Mouse (Mus musculus) heart, embryonic 16.5 days (tissue): ENCODE data around the gene Als2. TPM values are rescaled to one million over a fixed set of nuclear protein-coding genes. Genes with fewer than 3 reads are reported as not detected.
A peak's percentile ranks its signal among the peaks of the same experiment; 100 is the strongest.

Experiments
- ATAC-seq: fragments of 200-750 bp; cut with Nextera tagmentation; replicated peaks from 2 replicates; pipeline ENCODE4 v1.8.0; 2017; ENCODE audit warnings: moderate number of reproducible peaks; ENCODE audit not compliant: insufficient read depth, low FRiP score; ENCODE audit errors: extremely low read depth
- H3K27ac ChIP-seq: fragments of 300-500 bp; sonication (generic); 2 replicates; pipeline ENCODE4 v1.5.1; 2014; ENCODE audit warnings: mild to moderate bottlenecking, low read length, control low read depth, moderate library complexity
- H3K27me3 ChIP-seq: fragments of 300-500 bp; sonication (generic); 2 replicates; pipeline ENCODE4 v1.6.1; 2014; ENCODE audit warnings: low read length, mixed read lengths; ENCODE audit not compliant: control insufficient read depth, insufficient read depth
- H3K36me3 ChIP-seq: fragments of 300-500 bp; sonication (generic); 2 replicates; pipeline ENCODE4 v1.6.1; 2014; ENCODE audit not compliant: control insufficient read depth, insufficient read depth
- H3K4me1 ChIP-seq: fragments of 300-500 bp; sonication (generic); 2 replicates; pipeline ENCODE4 v1.6.1; 2014; ENCODE audit warnings: low read length, mixed read lengths; ENCODE audit not compliant: control insufficient read depth, insufficient read depth
- H3K4me2 ChIP-seq: fragments of 300-500 bp; sonication (generic); 2 replicates; pipeline ENCODE4 v1.6.1; 2014; ENCODE audit warnings: low read depth, mild to moderate bottlenecking, control low read depth, low read length
- H3K4me3 ChIP-seq: fragments of 300-500 bp; sonication (generic); 2 replicates; pipeline ENCODE4 v1.5.1; 2014; ENCODE audit warnings: mild to moderate bottlenecking, control low read depth, low read length
- H3K9ac ChIP-seq: fragments of 300-500 bp; sonication (generic); 2 replicates; pipeline ENCODE4 v1.6.1; 2014; ENCODE audit warnings: low read length, control low read depth
- H3K9me3 ChIP-seq: fragments of 300-500 bp; sonication (generic); replicated peaks from 2 replicates; pipeline ENCODE4 v1.6.1; 2016; ENCODE audit warnings: low read length; ENCODE audit not compliant: control insufficient read depth
- WGBS: fragments of 180-500 bp; shearing (Covaris S2); extraction: QIAGEN DNeasy Blood & Tissue Kit; methylation state at CpG from one replicate; pipeline ENCODE4 v1.1.7; 2014; 5-methylcytosine and 5-hydroxymethylcytosine counted together
- polyA plus RNA-seq: library from polyadenylated mRNA; unstranded; fragments of >200 nt; fragmentation: Nextera tagmentation; extraction: Ambion mirVana; gene quantifications from 2 replicates; pipeline ENCODE4 v1.2.1, GENCODE M21; 2015

Als2 gene
- 6.8 and 7.2 TPM in 2 replicates for polyA plus RNA-seq

GRCm38 (mm10) chr1:59236856-59237441, at the start of gene Als2:
Gene Als2 (minus strand): TSS chr1:59237231.
- WGBS, result 0% methylated on average over 58 of the region's 58 CpGs
- H3K4me2 ChIP-seq, result peak within 1 kb of the TSS; percentile 89

DNA sequence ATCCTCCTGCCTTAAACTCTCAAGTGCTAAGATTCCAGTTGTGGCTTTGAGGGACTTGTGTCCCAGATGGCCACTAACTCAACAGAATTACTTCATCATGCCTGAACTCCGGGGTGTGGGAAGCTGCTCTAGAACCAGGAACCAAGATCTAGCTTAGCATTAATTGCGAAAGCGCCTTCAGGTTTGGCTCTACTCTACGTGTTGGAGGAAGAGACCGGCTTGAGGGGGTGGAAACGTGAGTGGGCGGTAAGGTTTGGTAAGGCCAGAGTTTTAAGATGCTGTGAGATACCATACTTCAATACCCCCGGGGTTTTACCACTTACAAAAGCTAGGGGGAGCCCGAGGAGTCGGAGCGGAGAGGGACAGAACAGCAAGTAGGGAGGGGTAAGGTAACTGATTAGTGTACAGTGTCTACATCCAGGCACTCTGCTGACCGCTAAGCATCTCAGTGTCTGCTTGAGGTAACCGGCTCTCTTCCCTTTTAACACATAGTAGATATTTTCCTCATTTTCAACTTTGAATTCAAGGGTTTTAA, 49.4 kb upstream of the Als2 start:
- Histone ChIP-seq H3K36me3 (no peaks in the 10 kb centered on the region), H3K9ac (no peak overlapping the region), H3K4me3 (no peak overlapping the region), H3K4me1 (no peaks in the 10 kb centered on the region), H3K27me3 (no peaks in the 10 kb centered on the region), H3K4me2 (no peak overlapping the region), H3K27ac (no peak overlapping the region), H3K9me3 (no peaks in the 10 kb centered on the region)
- no peak for ATAC-seq
- WGBS, result 70% methylated on average over 13 of the region's 13 CpGs

More at GRCm38 (mm10) chr1:59236856-59237441, at the start of gene Als2:
- Histone ChIP-seq H3K9ac (peak within 1 kb of the TSS; percentile 88), H3K9me3 (no peaks in the 10 kb centered on the region), H3K36me3 (no peaks in the 10 kb centered on the region), H3K4me1 (0 out of 2 replicates have a peak, but pooled peaks cover 3% of the 10 kb centered on the region), H3K4me3 (peak within 1 kb of the TSS; percentile 87), H3K27me3 (no peaks in the 10 kb centered on the region), H3K27ac (peak within 1 kb of the TSS; percentile 69)
- peak; percentile 95 for ATAC-seq

- Histone ChIP-seq H3K27me3 (no peaks in the 10 kb centered on the region), H3K4me3 (no peak overlapping the region), H3K9me3 (no peaks in the 10 kb centered on the region), H3K36me3 (no peaks in the 10 kb centered on the region), H3K27ac (no peak overlapping the region), H3K4me2 (no peak overlapping the region), H3K9ac (no peak overlapping the region), H3K4me1 (no peaks in the 10 kb centered on the region)
- WGBS, result 80% methylated on average over 5 of the region's 5 CpGs
- no peak for ATAC-seq
Measured at GRCm38 (mm10) chr1:59285880-59286279, 48.8 kb upstream of the Als2 start.

GRCm38 (mm10) chr1:59272189-59272588, 35.2 kb upstream of the Als2 start:
- 80% methylated on average over 3 of the region's 3 CpGs for WGBS

GRCm38 (mm10) chr1:59269951-59270689, 33.1 kb upstream of the Als2 start:
- 51% methylated on average over 20 of the region's 20 CpGs for WGBS
- Histone ChIP-seq H3K4me2 (no peak overlapping the region), H3K9me3 (no peaks in the 10 kb centered on the region), H3K4me1 (no peaks in the 10 kb centered on the region), H3K4me3 (no peak overlapping the region), H3K9ac (no peak overlapping the region), H3K27me3 (no peaks in the 10 kb centered on the region), H3K27ac (no peak overlapping the region), H3K36me3 (no peaks in the 10 kb centered on the region)
- no peak for ATAC-seq

More at GRCm38 (mm10) chr1:59272189-59272588, 35.2 kb upstream of the Als2 start:
- Histone ChIP-seq H3K27me3 (no peaks in the 10 kb centered on the region), H3K9me3 (no peaks in the 10 kb centered on the region), H3K9ac (no peak overlapping the region), H3K27ac (no peak overlapping the region), H3K4me3 (no peak overlapping the region), H3K4me2 (no peak overlapping the region), H3K4me1 (no peaks in the 10 kb centered on the region), H3K36me3 (no peaks in the 10 kb centered on the region)
- no peak for ATAC-seq

- Histone ChIP-seq H3K9me3 (no peaks in the 10 kb centered on the region), H3K4me3 (no peak overlapping the region), H3K4me2 (no peak overlapping the region), H3K27me3 (no peaks in the 10 kb centered on the region), H3K9ac (no peak overlapping the region), H3K36me3 (no peaks in the 10 kb centered on the region), H3K27ac (no peak overlapping the region), H3K4me1 (no peaks in the 10 kb centered on the region)
- WGBS, result 74% methylated on average over 6 of the region's 6 CpGs
- no peak for ATAC-seq
Measured at GRCm38 (mm10) chr1:59269466-59269865, 32.4 kb upstream of the Als2 start.

DNA sequence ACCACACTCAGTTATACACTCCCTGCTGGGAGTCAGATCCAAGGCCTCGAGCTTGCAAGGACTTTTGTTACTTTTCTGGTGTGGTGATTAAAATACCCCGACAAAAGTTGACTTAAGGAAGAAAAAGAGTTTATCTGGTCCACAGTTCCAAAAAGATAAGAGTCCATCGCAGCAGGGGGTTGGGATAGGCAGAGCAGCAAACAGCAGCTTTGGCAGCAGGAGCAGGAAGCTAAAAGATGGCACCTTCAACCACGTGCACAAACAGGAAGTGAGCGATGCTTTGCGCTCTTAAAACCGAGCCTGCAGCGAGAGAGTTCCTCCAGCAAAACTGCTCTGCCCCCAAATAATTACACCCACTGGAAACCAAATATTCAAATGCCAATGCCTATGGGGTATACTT, 31.9 kb upstream of the Als2 start:
- H3K4me1 ChIP-seq, result no peaks in the 10 kb centered on the region
- H3K4me2 ChIP-seq, result no peak overlapping the region
- no peaks in the 10 kb centered on the region for H3K9me3 ChIP-seq
- H3K27me3 ChIP-seq, result no peaks in the 10 kb centered on the region
- no peaks in the 10 kb centered on the region for H3K36me3 ChIP-seq
- ATAC-seq, result no peak
- WGBS, result 40% methylated on average over 8 of the region's 8 CpGs
- H3K4me3 ChIP-seq, result no peak overlapping the region
- no peak overlapping the region for H3K27ac ChIP-seq
- no peak overlapping the region for H3K9ac ChIP-seq

DNA sequence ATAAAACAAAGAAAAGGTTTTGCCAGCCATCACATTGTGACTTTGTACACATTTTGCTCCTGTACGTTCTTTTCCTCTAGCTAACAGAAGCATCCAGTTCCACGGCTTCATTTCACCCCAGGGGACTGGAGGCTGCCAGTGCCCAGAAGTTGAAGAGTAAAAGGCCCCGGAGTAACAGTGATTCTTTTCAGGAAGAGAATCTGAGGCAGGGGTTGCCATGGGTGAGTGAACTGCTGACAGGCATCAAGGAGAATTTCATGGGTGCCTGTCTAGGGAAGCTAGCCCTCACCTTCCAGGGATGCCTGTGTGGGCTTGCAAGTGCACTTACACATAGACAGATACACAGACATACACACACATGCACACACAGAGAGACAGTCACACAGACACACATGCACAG, 20.7 kb upstream of the Als2 start:
- WGBS, result 63% methylated on average over 3 of the region's 3 CpGs
- ATAC-seq, result no peak
- H3K4me3 ChIP-seq, result no peak overlapping the region

GRCm38 (mm10) chr1:59256751-59257231, 19.8 kb upstream of the Als2 start, which contains the start of gene Cdk15:
Gene Cdk15 (plus strand): TSS chr1:59256906.
- 0 out of 2 replicates have a peak, but pooled peaks cover 2% of the 10 kb centered on the region for H3K27me3 ChIP-seq
- H3K9me3 ChIP-seq, result no peaks in the 10 kb centered on the region
- peak within 1 kb of the TSS; percentile 30; the same call in 1 of the 2 replicates for H3K4me2 ChIP-seq
- H3K4me1 ChIP-seq, result no peaks in the 10 kb centered on the region
- no peaks in the 10 kb centered on the region for H3K36me3 ChIP-seq
- no peak within 1 kb of the TSS for H3K9ac ChIP-seq
- H3K4me3 ChIP-seq, result no peak within 1 kb of the TSS
- ATAC-seq, result no peak
- no peak within 1 kb of the TSS for H3K27ac ChIP-seq
- 19% methylated on average over 13 of the region's 13 CpGs for WGBS

More for the DNA sequence above, 20.7 kb upstream of the Als2 start:
- Histone ChIP-seq H3K9me3 (no peaks in the 10 kb centered on the region), H3K4me1 (no peaks in the 10 kb centered on the region), H3K4me2 (no peak overlapping the region), H3K36me3 (no peaks in the 10 kb centered on the region), H3K27ac (no peak overlapping the region), H3K9ac (no peak overlapping the region), H3K27me3 (0 out of 2 replicates have a peak, but pooled peaks cover 2% of the 10 kb centered on the region)
